Mouse (Mus musculus): Measurements from ENCODE around the gene Cdh4. TPM values are rescaled to one million over a fixed set of nuclear protein-coding genes. Genes with fewer than 3 reads are reported as not detected.

Gene Cdh4
- polyA plus RNA-seq, 1 experiment, result 0.36 TPM

GRCm38 (mm10) chr2:179537390-179537789 lies 95.2 kb downstream of the Cdh4 start:
- Histone ChIP-seq H3K36me3 (ENCODE audit: control insufficient read depth, insufficient read depth, low read length) (no peaks in the 10 kb centered on the region), H3K27me3 (ENCODE audit: control insufficient read depth, insufficient read depth, low read length) (no peaks in the 10 kb centered on the region), H3K4me1 (ENCODE audit: control insufficient read depth, insufficient read depth, low read length) (no peaks in the 10 kb centered on the region), H3K27ac (ENCODE audit: control insufficient read depth, insufficient read depth, low read depth, low read length) (no peak overlapping the region), H3K4me3 (ENCODE audit: control insufficient read depth, low read depth, low read length) (no peak overlapping the region)
- TF ChIP-seq POLR2A (IDR thresholded peaks at IDR 0.05; ENCODE audit: control insufficient read depth, low read depth, low read length), result no peak
- no peak for TF ChIP-seq CTCF (IDR thresholded peaks at IDR 0.05; ENCODE audit: control insufficient read depth, insufficient read depth, insufficient replicate concordance, low read depth, low read length)

- H3K27me3 ChIP-seq (ENCODE audit: control insufficient read depth, insufficient read depth, low read length), result no peaks in the 10 kb centered on the region
- no peak overlapping the region for H3K4me3 ChIP-seq (ENCODE audit: control insufficient read depth, low read depth, low read length)
- H3K27ac ChIP-seq (ENCODE audit: control insufficient read depth, insufficient read depth, low read depth, low read length), result no peak overlapping the region
- TF ChIP-seq CTCF (IDR thresholded peaks at IDR 0.05; ENCODE audit: control insufficient read depth, insufficient read depth, insufficient replicate concordance, low read depth, low read length) (no peak), POLR2A (IDR thresholded peaks at IDR 0.05; ENCODE audit: control insufficient read depth, low read depth, low read length) (no peak)
- no peaks in the 10 kb centered on the region for H3K36me3 ChIP-seq (ENCODE audit: control insufficient read depth, insufficient read depth, low read length)
- H3K4me1 ChIP-seq (ENCODE audit: control insufficient read depth, insufficient read depth, low read length), result no peaks in the 10 kb centered on the region
These were observed 95.7 kb downstream of the Cdh4 start for GRCm38 (mm10) chr2:179537800-179538450.

DNA sequence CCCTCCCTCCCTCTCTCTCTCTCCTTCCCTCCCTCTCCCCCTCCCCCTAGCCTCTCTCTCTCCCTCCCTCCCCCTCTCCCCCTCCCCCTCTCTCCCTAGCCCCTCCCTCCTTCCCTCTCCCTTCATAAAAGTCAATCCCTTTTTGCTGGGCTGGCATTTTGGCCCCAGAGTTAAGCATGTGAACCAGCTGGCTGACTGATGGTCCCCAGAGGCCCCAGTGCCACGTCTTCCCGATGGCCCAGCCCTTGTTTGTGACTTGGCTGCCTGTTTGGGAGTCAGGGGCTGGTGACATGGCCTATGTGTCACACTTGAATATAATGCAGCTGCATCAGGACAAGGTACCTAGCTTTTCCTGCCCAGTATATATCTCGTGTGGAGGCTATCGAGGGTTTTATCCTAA lies 96.3 kb downstream of the Cdh4 start:
- Histone ChIP-seq H3K4me1 (ENCODE audit: control insufficient read depth, insufficient read depth, low read length) (no peaks in the 10 kb centered on the region), H3K36me3 (ENCODE audit: control insufficient read depth, insufficient read depth, low read length) (no peaks in the 10 kb centered on the region), H3K27me3 (ENCODE audit: control insufficient read depth, insufficient read depth, low read length) (no peaks in the 10 kb centered on the region), H3K4me3 (ENCODE audit: control insufficient read depth, low read depth, low read length) (no peak overlapping the region), H3K27ac (ENCODE audit: control insufficient read depth, insufficient read depth, low read depth, low read length) (no peak overlapping the region)
- no peak for TF ChIP-seq POLR2A (IDR thresholded peaks at IDR 0.05; ENCODE audit: control insufficient read depth, low read depth, low read length)
- TF ChIP-seq CTCF (IDR thresholded peaks at IDR 0.05; ENCODE audit: control insufficient read depth, insufficient read depth, insufficient replicate concordance, low read depth, low read length), result no peak

- Histone ChIP-seq H3K36me3 (ENCODE audit: control insufficient read depth, insufficient read depth, low read length) (no peaks in the 10 kb centered on the region), H3K27ac (ENCODE audit: control insufficient read depth, insufficient read depth, low read depth, low read length) (no peak overlapping the region), H3K27me3 (ENCODE audit: control insufficient read depth, insufficient read depth, low read length) (no peaks in the 10 kb centered on the region), H3K4me3 (ENCODE audit: control insufficient read depth, low read depth, low read length) (no peak overlapping the region), H3K4me1 (ENCODE audit: control insufficient read depth, insufficient read depth, low read length) (no peaks in the 10 kb centered on the region)
- TF ChIP-seq CTCF (IDR thresholded peaks at IDR 0.05; ENCODE audit: control insufficient read depth, insufficient read depth, insufficient replicate concordance, low read depth, low read length) (no peak), POLR2A (IDR thresholded peaks at IDR 0.05; ENCODE audit: control insufficient read depth, low read depth, low read length) (no peak)
These were observed 97.5 kb downstream of the Cdh4 start for GRCm38 (mm10) chr2:179539532-179540245.

DNA sequence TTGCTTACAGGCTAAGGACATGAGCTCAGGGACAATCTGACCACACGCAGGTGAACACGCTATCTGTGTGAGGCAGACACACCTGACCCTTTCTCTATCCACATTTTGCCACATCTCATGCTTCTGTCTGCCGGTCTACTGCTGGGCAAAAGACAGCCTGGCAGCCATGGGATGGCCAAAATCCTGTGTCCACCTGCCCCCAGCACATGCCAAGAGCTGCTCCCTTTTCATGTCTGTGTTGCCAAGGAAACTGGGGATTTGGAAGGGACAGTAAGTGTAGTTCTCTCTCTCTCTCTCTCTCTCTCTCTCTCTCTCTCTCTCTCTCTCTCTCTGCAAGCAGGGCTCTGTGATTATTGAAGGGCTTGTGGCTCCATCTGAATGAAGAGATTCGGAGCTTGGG lies 98.9 kb downstream of the Cdh4 start:
- Histone ChIP-seq H3K27ac (ENCODE audit: control insufficient read depth, insufficient read depth, low read depth, low read length) (no peak overlapping the region), H3K27me3 (ENCODE audit: control insufficient read depth, insufficient read depth, low read length) (no peaks in the 10 kb centered on the region), H3K4me3 (ENCODE audit: control insufficient read depth, low read depth, low read length) (no peak overlapping the region), H3K4me1 (ENCODE audit: control insufficient read depth, insufficient read depth, low read length) (no peaks in the 10 kb centered on the region), H3K36me3 (ENCODE audit: control insufficient read depth, insufficient read depth, low read length) (no peaks in the 10 kb centered on the region)
- no peak for TF ChIP-seq CTCF (IDR thresholded peaks at IDR 0.05; ENCODE audit: control insufficient read depth, insufficient read depth, insufficient replicate concordance, low read depth, low read length)

DNA sequence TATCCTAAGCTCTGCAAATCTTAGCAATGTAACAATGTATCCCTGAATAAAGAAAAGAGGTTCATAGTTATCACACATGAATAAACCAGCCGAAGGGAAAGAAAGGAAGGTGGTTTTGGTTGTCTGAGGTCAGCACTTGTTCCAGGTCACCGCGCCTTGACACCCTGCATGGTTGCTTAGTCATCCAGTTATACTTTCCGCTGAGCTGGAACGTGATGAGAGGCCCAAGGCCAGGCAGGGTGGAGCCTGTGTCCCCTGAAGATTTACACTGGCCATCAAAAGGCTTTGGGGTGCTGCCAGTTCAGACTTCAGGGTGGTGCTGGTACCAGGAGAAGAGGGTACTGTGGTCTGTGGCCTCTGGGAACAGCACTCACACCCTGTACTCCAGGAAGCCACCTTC lies 105.4 kb downstream of the Cdh4 start:
- Histone ChIP-seq H3K4me1 (ENCODE audit: control insufficient read depth, insufficient read depth, low read length) (peaks cover 11% of the 10 kb centered on the region), H3K4me3 (ENCODE audit: control insufficient read depth, low read depth, low read length) (no peak overlapping the region), H3K27me3 (ENCODE audit: control insufficient read depth, insufficient read depth, low read length) (no peaks in the 10 kb centered on the region), H3K27ac (ENCODE audit: control insufficient read depth, insufficient read depth, low read depth, low read length) (no peak overlapping the region), H3K36me3 (ENCODE audit: control insufficient read depth, insufficient read depth, low read length) (no peaks in the 10 kb centered on the region)
- TF ChIP-seq POLR2A (IDR thresholded peaks at IDR 0.05; ENCODE audit: control insufficient read depth, low read depth, low read length) (no peak), CTCF (IDR thresholded peaks at IDR 0.05; ENCODE audit: control insufficient read depth, insufficient read depth, insufficient replicate concordance, low read depth, low read length) (no peak)

DNA sequence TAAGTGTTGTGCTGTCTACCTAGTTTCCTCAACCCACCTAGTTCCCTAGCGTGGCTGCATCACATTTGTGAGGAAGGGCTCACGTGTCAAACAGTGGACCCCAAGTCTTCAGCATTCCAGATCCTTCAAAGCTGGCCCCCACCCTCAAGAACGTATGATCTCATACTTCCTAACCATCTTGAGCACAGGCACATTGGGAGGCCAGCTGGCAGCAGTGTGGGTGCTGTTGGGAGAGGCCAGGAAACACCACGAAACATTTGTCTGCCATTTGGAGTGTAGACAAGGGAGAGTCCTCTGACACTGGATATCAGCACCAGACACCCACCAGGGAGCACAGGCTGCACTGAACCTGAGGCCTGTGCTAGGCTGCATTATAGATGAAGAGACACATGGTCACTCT lies 113.7 kb downstream of the Cdh4 start:
- TF ChIP-seq CTCF (IDR thresholded peaks at IDR 0.05; ENCODE audit: control insufficient read depth, insufficient read depth, insufficient replicate concordance, low read depth, low read length), result no peak
- TF ChIP-seq POLR2A (IDR thresholded peaks at IDR 0.05; ENCODE audit: control insufficient read depth, low read depth, low read length), result no peak
- H3K27ac ChIP-seq (ENCODE audit: control insufficient read depth, insufficient read depth, low read depth, low read length), result no peak overlapping the region
- no peak overlapping the region for H3K4me3 ChIP-seq (ENCODE audit: control insufficient read depth, low read depth, low read length)
- H3K4me1 ChIP-seq (ENCODE audit: control insufficient read depth, insufficient read depth, low read length), result peaks cover 14% of the 10 kb centered on the region
- no peaks in the 10 kb centered on the region for H3K27me3 ChIP-seq (ENCODE audit: control insufficient read depth, insufficient read depth, low read length)
- H3K36me3 ChIP-seq (ENCODE audit: control insufficient read depth, insufficient read depth, low read length), result no peaks in the 10 kb centered on the region

Data from testis, adult 2 months (tissue).